In the genomic region with DNA sequence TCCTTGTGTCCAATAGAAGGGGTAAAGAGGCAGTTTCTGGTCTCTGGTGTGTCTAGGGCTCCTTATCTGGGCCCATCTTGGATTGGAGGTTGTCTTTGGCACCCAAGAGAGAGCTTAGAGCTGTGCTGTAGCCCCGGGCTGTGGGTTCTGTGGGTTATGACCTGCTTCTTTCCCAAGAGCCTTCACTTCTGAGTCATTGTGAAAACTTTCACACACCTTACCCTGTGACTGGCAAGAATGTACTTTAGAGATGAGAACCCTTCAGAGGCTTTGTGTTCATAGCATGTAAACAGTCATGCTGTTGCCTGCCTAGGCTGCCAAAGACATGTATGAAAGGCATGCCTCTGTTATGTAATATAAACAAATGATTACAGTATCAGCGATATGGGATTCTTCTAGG, we compare ENCODE assay signal across 37 mouse cellular contexts. TPM values are rescaled to one million over a fixed set of nuclear protein-coding genes. Genes with fewer than 3 reads are reported as not detected.
A peak's percentile ranks its signal among the peaks of the same experiment; 100 is the strongest.
DNase-seq lines count a peak whose midpoint lies in the region; ATAC-seq and TF ChIP-seq lines count a peak whose summit lies in the region.
"Had no signal": no experiment of that assay in that cellular context is flagged by ENCODE, and none has a peak within 500 bp of the region (broad histone marks: within the 10 kb centered on the region; RNA-seq: fewer than 3 reads in every experiment).

No protein-coding gene starts in this region.

- DNase-seq in lung, adult 2 months: no peak
- peak; percentile 20 for DNase-seq in 416B (ENCODE audit: low read depth)
- peak; percentile 41 for DNase-seq in NIH3T3 (ENCODE audit: low read depth)
- peak; percentile 47 for DNase-seq in gonadal fat pad, adult 2 months (ENCODE audit: low read depth)
- no peak for DNase-seq in ovary, postnatal 36 days (ENCODE audit: low spot score)
- no peak for DNase-seq in limb, embryonic 10.5 days (ENCODE audit: low spot score)
- DNase-seq in cerebellum, postnatal 4 days (ENCODE audit: low spot score in 2 of 2): no peak
- DNase-seq: adrenal gland, postnatal 14 days; cerebellum, adult 11-12 months; cerebellum, postnatal 14 days; gastrocnemius, postnatal 25 days; heart, adult 2 months; heart, postnatal 10 days; kidney, adult 11 months; kidney, postnatal 14 days; layer of hippocampus, adult 9-11 months; midbrain, embryonic 14.5 days; retina, postnatal 1 day; right cerebral cortex, postnatal 14 days; thymus, postnatal 25 days had no signal

- no peak overlapping the region for H3K4me3 ChIP-seq in lung, embryonic 16.5 days (ENCODE audit: low read length)
- no peak overlapping the region for H3K4me3 ChIP-seq in lung, adult 2 months (replicated peaks; ENCODE audit: extremely low read depth, low read depth, low read length)
- no peak overlapping the region for H3K4me3 ChIP-seq in limb, embryonic 10.5 days
- H3K4me3 ChIP-seq: forebrain, embryonic 10.5 days; forebrain, embryonic 15.5 days; heart, adult 2 months; heart, embryonic 13.5 days; limb, embryonic 12.5 days; liver, embryonic 15.5 days had no signal

- no peak for TF ChIP-seq POLR2A in lung, adult 2 months (IDR thresholded peaks at IDR 0.05; ENCODE audit: borderline replicate concordance, extremely low read depth, low read depth, low read length)

- peak; percentile 41; the same call in 1 of the 2 replicates for ATAC-seq in lung, embryonic 16.5 days (ENCODE audit: low read depth)
- ATAC-seq: forebrain, embryonic 15.5 days; inflammation-experienced regulatory T-cells, adult 6 months had no signal

- H3K9ac ChIP-seq in lung, embryonic 16.5 days (ENCODE audit: low read length): no peak overlapping the region
- H3K9ac ChIP-seq: forebrain, embryonic 15.5 days; heart, embryonic 13.5 days; hindbrain, embryonic 14.5 days; limb, embryonic 12.5 days; liver, embryonic 15.5 days had no signal

- TF ChIP-seq CTCF in lung, adult 2 months (IDR thresholded peaks at IDR 0.05; ENCODE audit: insufficient read depth, low read length): no peak

- no peak overlapping the region for H3K4me2 ChIP-seq in lung, embryonic 16.5 days (ENCODE audit: low read depth, low read length)
- H3K4me2 ChIP-seq: forebrain, embryonic 15.5 days; heart, embryonic 13.5 days; hindbrain, embryonic 14.5 days; limb, embryonic 12.5 days; liver, embryonic 15.5 days had no signal

- H3K9me3 ChIP-seq in lung, embryonic 16.5 days (ENCODE audit: control insufficient read depth, low read length): no peaks in the 10 kb centered on the region
- H3K9me3 ChIP-seq in limb, embryonic 10.5 days (replicated peaks): no peaks in the 10 kb centered on the region
- H3K9me3 ChIP-seq: forebrain, embryonic 10.5 days; forebrain, embryonic 15.5 days; heart, embryonic 13.5 days; limb, embryonic 12.5 days; liver, embryonic 15.5 days had no signal

- no peaks in the 10 kb centered on the region for H3K4me1 ChIP-seq in lung, embryonic 16.5 days (replicated peaks; ENCODE audit: control insufficient read depth, insufficient read depth, low read length)
- H3K4me1 ChIP-seq in lung, adult 2 months (ENCODE audit: control insufficient read depth, insufficient read depth, low read length): no peaks in the 10 kb centered on the region
- H3K4me1 ChIP-seq in limb, embryonic 10.5 days: no peaks in the 10 kb centered on the region
- H3K4me1 ChIP-seq: forebrain, embryonic 10.5 days; forebrain, embryonic 15.5 days; heart, embryonic 13.5 days; limb, embryonic 12.5 days; liver, embryonic 15.5 days had no signal

- WGBS in lung, embryonic 16.5 days: 46% methylated on average over 2 of the region's 2 CpGs
- WGBS in lung, adult 2 months: 49% methylated on average over 2 of the region's 2 CpGs
- 79% methylated on average over 2 of the region's 2 CpGs for WGBS in limb, embryonic 10.5 days

- no peak overlapping the region for H3K27ac ChIP-seq in lung, embryonic 16.5 days (ENCODE audit: low read length)
- H3K27ac ChIP-seq in limb, embryonic 10.5 days: no peak overlapping the region
- H3K27ac ChIP-seq: forebrain, embryonic 10.5 days; forebrain, embryonic 15.5 days; heart, adult 2 months; heart, embryonic 13.5 days; hindbrain, embryonic 14.5 days; limb, embryonic 12.5 days; liver, embryonic 15.5 days; macrophage had no signal

- no peaks in the 10 kb centered on the region for H3K36me3 ChIP-seq in lung, embryonic 16.5 days (ENCODE audit: control insufficient read depth, insufficient read depth, low read length)
- H3K36me3 ChIP-seq in limb, embryonic 10.5 days: no peaks in the 10 kb centered on the region
- H3K36me3 ChIP-seq: forebrain, embryonic 10.5 days; forebrain, embryonic 15.5 days; heart, embryonic 13.5 days; limb, embryonic 12.5 days; liver, embryonic 15.5 days had no signal

- H3K27me3 ChIP-seq in lung, embryonic 16.5 days (ENCODE audit: control insufficient read depth, insufficient read depth, low read depth, low read length): no peaks in the 10 kb centered on the region
- H3K27me3 ChIP-seq in limb, embryonic 10.5 days (ENCODE audit: low read depth, poor library complexity, severe bottlenecking): no peaks in the 10 kb centered on the region
- H3K27me3 ChIP-seq: forebrain, embryonic 15.5 days; heart, embryonic 13.5 days; limb, embryonic 12.5 days; liver, embryonic 15.5 days had no signal

RNA-seq across cellular contexts. Expression of gene Tex48, which starts 17.6 kb away (rescaled TPM):
- polyA plus RNA-seq in lung, embryonic 16.5 days (2015; fragmentation: Nextera tagmentation; extraction: Ambion mirVana): not detected in 2 replicates
- polyA plus RNA-seq in lung, adult 2 months (2012; rRNA removed): not detected in 2 replicates
- polyA plus RNA-seq in gonadal fat pad, adult 2 months (2012; rRNA removed): 1.2 and 2.4 TPM in 2 replicates
- not detected in 2 replicates for polyA plus RNA-seq in limb, embryonic 10.5 days (2016; fragmentation: Nextera tagmentation; extraction: Ambion mirVana)
- polyA plus RNA-seq: C2C12; embryonic facial prominence, embryonic 11.5 days; forebrain, embryonic 10.5 days; forebrain, embryonic 15.5 days; frontal cortex, adult 2 months; heart, adult 2 months; heart, embryonic 13.5 days; hindbrain, embryonic 14.5 days; inflammation-experienced regulatory T-cells, adult 6 months; kidney, embryonic 14.5 days; limb, embryonic 12.5 days; liver, adult 2 months; liver, embryonic 15.5 days; macrophage; midbrain, embryonic 14.5 days; neural tube, embryonic 14.5 days; small intestine, adult 2 months; stomach, embryonic 14.5 days had no signal

RNA-seq across cellular contexts. Expression of gene Gm11214, which starts 23.3 kb away (rescaled TPM):
- polyA plus RNA-seq in lung, embryonic 16.5 days (2015; fragmentation: Nextera tagmentation; extraction: Ambion mirVana): not detected in 2 replicates
- not detected in 2 replicates for polyA plus RNA-seq in lung, adult 2 months (2012; rRNA removed)
- polyA plus RNA-seq in gonadal fat pad, adult 2 months (2012; rRNA removed): not detected in 2 replicates
- polyA plus RNA-seq in limb, embryonic 10.5 days (2016; fragmentation: Nextera tagmentation; extraction: Ambion mirVana): not detected in 2 replicates
- polyA plus RNA-seq: C2C12; embryonic facial prominence, embryonic 11.5 days; forebrain, embryonic 10.5 days; forebrain, embryonic 15.5 days; frontal cortex, adult 2 months; heart, adult 2 months; heart, embryonic 13.5 days; hindbrain, embryonic 14.5 days; inflammation-experienced regulatory T-cells, adult 6 months; kidney, embryonic 14.5 days; limb, embryonic 12.5 days; liver, adult 2 months; liver, embryonic 15.5 days; macrophage; midbrain, embryonic 14.5 days; neural tube, embryonic 14.5 days; small intestine, adult 2 months; stomach, embryonic 14.5 days had no signal

RNA-seq across cellular contexts. Expression of gene Gm11213, which starts 34.8 kb away (rescaled TPM):
- polyA plus RNA-seq in lung, embryonic 16.5 days (2015; fragmentation: Nextera tagmentation; extraction: Ambion mirVana): not detected in 2 replicates
- polyA plus RNA-seq in lung, adult 2 months (2012; rRNA removed): not detected in 2 replicates
- not detected in 2 replicates for polyA plus RNA-seq in gonadal fat pad, adult 2 months (2012; rRNA removed)
- not detected in 2 replicates for polyA plus RNA-seq in limb, embryonic 10.5 days (2016; fragmentation: Nextera tagmentation; extraction: Ambion mirVana)
- polyA plus RNA-seq: C2C12; embryonic facial prominence, embryonic 11.5 days; forebrain, embryonic 10.5 days; forebrain, embryonic 15.5 days; frontal cortex, adult 2 months; heart, adult 2 months; heart, embryonic 13.5 days; hindbrain, embryonic 14.5 days; inflammation-experienced regulatory T-cells, adult 6 months; kidney, embryonic 14.5 days; limb, embryonic 12.5 days; liver, adult 2 months; liver, embryonic 15.5 days; macrophage; midbrain, embryonic 14.5 days; neural tube, embryonic 14.5 days; small intestine, adult 2 months; stomach, embryonic 14.5 days had no signal

Comparison
In these comparisons a context has a peak if more than half of its experiments do, and no peak if none do; other contexts are left out.
1. DNase-seq: peak in 416B (single experiment), NIH3T3 (single experiment) and gonadal fat pad, adult 2 months (single experiment); none in lung, adult 2 months (single experiment), ovary, postnatal 36 days (single experiment), limb, embryonic 10.5 days (single experiment) and cerebellum, postnatal 4 days (0 of 2).